Mouse (Mus musculus): ENCODE measurements around the gene Celsr1. TPM values are rescaled to one million over a fixed set of nuclear protein-coding genes. Genes with fewer than 3 reads are reported as not detected.
A peak's percentile ranks its signal among the peaks of the same experiment; 100 is the strongest.

Gene Celsr1
- polyA plus RNA-seq, 1 experiment from 2014 or later, result 1.1 TPM

DNA sequence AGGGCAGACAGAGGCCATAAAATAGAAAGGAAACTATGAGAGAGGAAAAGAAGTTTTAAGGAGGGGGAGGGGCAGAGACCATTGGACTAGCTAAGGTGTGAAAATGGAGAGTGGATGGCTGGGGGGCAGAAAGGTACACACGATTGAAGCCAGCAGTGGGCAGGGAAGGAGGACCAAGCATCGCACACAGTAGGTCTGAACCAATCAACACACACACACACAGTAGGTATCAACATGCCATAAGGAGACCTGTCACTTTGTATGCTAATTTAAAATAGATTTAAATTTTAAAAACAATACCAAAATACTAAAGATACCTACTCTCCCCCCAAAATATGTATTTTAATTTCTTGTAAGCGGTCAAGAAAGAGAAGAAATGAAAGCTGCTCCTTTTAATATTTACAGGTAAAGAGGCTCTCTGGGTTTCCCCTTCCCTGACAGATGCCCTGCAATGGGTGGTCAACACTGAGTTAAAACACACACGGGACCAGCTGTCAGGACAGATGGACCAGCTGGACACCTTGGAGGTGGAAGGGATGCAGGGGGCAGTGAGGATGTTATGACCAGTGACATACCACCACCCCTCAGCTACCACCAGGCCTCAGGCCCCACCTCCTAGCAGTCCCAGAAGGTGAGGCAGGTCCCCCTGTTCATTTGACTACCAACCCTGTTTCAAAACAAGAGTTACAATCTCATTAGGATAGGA is 34.9 kb downstream of the Celsr1 start:
- Histone ChIP-seq H3K4me2 (ENCODE audit: low read length) (no peak overlapping the region), H3K9ac (ENCODE audit: low read depth, low read length) (no peak overlapping the region), H3K36me3 (ENCODE audit: control insufficient read depth, insufficient read depth, low read length) (no peaks in the 10 kb centered on the region), H3K27me3 (ENCODE audit: control insufficient read depth, insufficient read depth, low read depth, low read length) (no peaks in the 10 kb centered on the region), H3K9me3 (replicated peaks; ENCODE audit: control insufficient read depth, low read length, poor library complexity, severe bottlenecking) (no peaks in the 10 kb centered on the region), H3K4me1 (ENCODE audit: control insufficient read depth, insufficient read depth, low read length) (peaks cover 25% of the 10 kb centered on the region), H3K4me3 (ENCODE audit: low read depth, low read length) (no peak overlapping the region), H3K27ac (ENCODE audit: low read length) (no peak overlapping the region)
- ATAC-seq, result no peak
- 82% methylated on average over 4 of the region's 4 CpGs for WGBS

DNA sequence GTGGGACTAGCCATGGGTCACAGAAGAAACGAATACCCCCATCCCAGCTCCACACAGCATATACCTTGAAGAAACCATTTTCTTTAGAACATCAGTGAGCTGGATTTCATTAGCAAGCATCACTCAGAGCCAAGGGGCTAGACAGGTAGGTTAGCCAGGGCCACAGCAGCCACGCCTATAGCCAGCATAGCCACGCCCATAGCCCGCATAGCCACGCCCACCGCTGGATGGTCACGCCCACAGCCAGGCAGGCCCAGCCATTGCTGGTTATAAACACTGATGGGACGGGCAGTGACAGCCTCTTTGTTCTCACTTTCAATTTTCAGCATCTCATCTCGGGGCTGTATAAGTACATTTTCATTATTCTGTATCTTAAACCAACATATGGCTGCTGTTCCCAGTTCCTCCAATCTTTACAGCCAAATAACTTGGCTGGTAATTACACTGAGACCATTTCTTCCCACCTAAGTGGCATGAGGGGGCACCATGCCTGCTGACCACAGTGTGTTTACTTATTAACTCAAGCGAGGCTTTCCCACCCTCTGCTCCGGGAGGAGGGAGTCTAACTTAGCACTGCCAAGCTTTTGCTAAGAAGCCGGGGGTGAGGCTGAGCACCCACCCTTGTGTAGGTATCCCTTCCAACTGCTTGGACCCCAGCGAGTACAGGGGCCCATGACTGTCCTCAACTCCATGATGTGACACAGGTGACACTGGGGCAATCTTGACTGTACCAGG is 37.4 kb downstream of the Celsr1 start:
- no peak overlapping the region for H3K9ac ChIP-seq (ENCODE audit: low read depth, low read length)
- 0 out of 2 replicates have a peak overlapping the region, but pooled peaks have one; percentile 11 for H3K27ac ChIP-seq (ENCODE audit: low read length)
- no peaks in the 10 kb centered on the region for H3K9me3 ChIP-seq (replicated peaks; ENCODE audit: control insufficient read depth, low read length, poor library complexity, severe bottlenecking)
- H3K27me3 ChIP-seq (ENCODE audit: control insufficient read depth, insufficient read depth, low read depth, low read length), result no peaks in the 10 kb centered on the region
- ATAC-seq, result no peak
- H3K4me2 ChIP-seq (ENCODE audit: low read length), result no peak overlapping the region
- no peak overlapping the region for H3K4me3 ChIP-seq (ENCODE audit: low read depth, low read length)
- peaks cover 24% of the 10 kb centered on the region for H3K4me1 ChIP-seq (ENCODE audit: control insufficient read depth, insufficient read depth, low read length)
- 48% methylated on average over 13 of the region's 13 CpGs for WGBS
- H3K36me3 ChIP-seq (ENCODE audit: control insufficient read depth, insufficient read depth, low read length), result no peaks in the 10 kb centered on the region

DNA sequence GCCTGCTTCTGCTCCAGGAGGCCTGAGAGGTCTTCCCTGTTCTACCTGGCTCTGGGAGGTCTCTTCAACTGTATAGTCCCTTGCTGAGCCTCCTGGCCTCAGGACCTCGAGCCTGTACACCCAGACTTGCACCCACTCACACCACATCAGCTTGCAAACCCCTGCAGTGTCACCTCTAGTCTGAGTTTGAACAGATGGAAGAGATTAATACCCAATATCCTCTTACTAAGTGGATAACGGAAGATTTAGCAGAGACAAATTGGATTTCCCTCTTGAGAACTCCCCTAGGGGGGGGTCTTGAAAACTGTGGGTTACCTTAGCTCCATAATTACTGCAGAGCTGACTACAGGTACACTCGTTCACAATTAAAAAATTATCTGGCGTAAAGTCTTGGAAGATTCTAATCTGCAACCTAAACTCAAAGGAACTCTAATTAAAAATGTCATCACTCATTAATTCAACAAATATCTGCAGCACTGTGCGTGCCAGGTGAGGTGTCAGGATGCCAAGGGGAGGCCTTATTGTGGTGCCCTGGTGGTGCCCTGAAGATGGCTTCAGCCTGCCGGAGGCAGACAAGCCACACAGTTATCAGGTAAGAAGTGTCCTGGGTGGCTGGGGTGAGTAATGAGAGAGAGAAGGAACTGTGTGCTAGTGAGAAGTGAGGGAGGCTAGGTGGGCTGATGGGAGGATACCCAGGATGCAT is 38.5 kb downstream of the Celsr1 start:
- Histone ChIP-seq H3K4me1 (ENCODE audit: control insufficient read depth, insufficient read depth, low read length) (peaks cover 14% of the 10 kb centered on the region), H3K9me3 (replicated peaks; ENCODE audit: control insufficient read depth, low read length, poor library complexity, severe bottlenecking) (no peaks in the 10 kb centered on the region), H3K9ac (ENCODE audit: low read depth, low read length) (no peak overlapping the region), H3K27me3 (ENCODE audit: control insufficient read depth, insufficient read depth, low read depth, low read length) (no peaks in the 10 kb centered on the region), H3K4me2 (ENCODE audit: low read length) (no peak overlapping the region), H3K4me3 (ENCODE audit: low read depth, low read length) (no peak overlapping the region), H3K36me3 (ENCODE audit: control insufficient read depth, insufficient read depth, low read length) (no peaks in the 10 kb centered on the region), H3K27ac (ENCODE audit: low read length) (0 out of 2 replicates have a peak overlapping the region, but pooled peaks have one; percentile 45)
- ATAC-seq, result no peak
- 67% methylated on average over 6 of the region's 6 CpGs for WGBS

DNA sequence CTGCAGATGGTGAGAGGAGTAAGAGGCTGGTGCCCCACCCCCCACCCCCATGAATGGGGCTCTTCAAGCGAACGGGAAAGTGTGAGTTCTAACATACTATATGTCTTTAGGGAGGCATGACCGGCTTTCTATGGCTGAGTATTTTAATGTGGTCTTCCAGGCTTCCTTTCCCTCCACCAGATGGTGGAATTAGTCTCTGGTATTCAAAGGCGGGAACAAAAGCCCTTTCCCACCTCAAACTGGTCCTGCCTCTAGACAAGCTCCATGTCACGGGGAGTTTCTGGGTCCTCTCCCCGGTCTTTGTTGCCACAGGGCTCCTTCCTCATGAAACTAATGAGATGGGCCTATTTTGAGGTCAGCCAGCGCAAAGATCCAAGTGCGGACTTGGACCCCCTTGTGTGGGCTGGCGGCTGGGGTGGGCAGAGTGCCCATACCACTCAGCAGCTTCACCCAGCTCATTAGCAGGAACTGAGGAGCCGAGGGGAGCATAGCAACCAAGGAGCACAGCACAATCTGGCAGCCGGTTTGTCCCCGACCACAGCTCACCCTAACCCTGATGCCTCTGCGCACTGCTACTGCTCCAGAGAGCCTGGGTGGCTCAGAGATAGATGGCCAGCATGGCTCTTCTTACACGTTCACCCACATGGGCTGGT is 39.5 kb downstream of the Celsr1 start:
- peak; percentile 69 for ATAC-seq
- H3K4me2 ChIP-seq (ENCODE audit: low read length), result no peak overlapping the region
- 24% methylated on average over 14 of the region's 14 CpGs for WGBS
- no peaks in the 10 kb centered on the region for H3K27me3 ChIP-seq (ENCODE audit: control insufficient read depth, insufficient read depth, low read depth, low read length)
- no peak overlapping the region for H3K4me3 ChIP-seq (ENCODE audit: low read depth, low read length)
- peaks cover 14% of the 10 kb centered on the region for H3K4me1 ChIP-seq (ENCODE audit: control insufficient read depth, insufficient read depth, low read length)
- H3K36me3 ChIP-seq (ENCODE audit: control insufficient read depth, insufficient read depth, low read length), result no peaks in the 10 kb centered on the region
- no peaks in the 10 kb centered on the region for H3K9me3 ChIP-seq (replicated peaks; ENCODE audit: control insufficient read depth, low read length, poor library complexity, severe bottlenecking)
- no peak overlapping the region for H3K9ac ChIP-seq (ENCODE audit: low read depth, low read length)
- H3K27ac ChIP-seq (ENCODE audit: low read length), result peak overlapping the region; percentile 45

DNA sequence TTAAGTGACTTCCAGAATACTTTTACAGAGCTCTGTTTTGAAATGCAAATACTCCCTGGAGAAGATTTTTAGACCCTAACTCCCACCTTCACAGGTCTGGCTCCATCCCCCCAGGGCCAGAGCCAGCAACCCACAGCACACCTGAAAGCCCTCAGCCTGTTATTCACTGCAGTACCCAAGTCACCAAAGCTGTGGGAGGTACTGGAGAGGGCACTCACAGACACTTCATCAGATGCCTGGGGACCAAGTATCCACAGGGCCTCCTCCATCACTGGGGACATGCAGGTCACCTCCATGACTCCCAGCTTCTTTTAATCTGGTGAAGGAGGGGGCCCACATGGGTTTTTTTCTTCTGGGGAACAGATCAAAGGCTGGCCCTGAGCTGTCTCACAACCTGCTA is 40.2 kb downstream of the Celsr1 start:
- Histone ChIP-seq H3K4me3 (ENCODE audit: low read depth, low read length) (no peak overlapping the region), H3K4me1 (ENCODE audit: control insufficient read depth, insufficient read depth, low read length) (peaks cover 14% of the 10 kb centered on the region), H3K4me2 (ENCODE audit: low read length) (no peak overlapping the region), H3K27ac (ENCODE audit: low read length) (0 out of 2 replicates have a peak overlapping the region, but pooled peaks have one; percentile 34), H3K9ac (ENCODE audit: low read depth, low read length) (no peak overlapping the region), H3K27me3 (ENCODE audit: control insufficient read depth, insufficient read depth, low read depth, low read length) (no peaks in the 10 kb centered on the region), H3K9me3 (replicated peaks; ENCODE audit: control insufficient read depth, low read length, poor library complexity, severe bottlenecking) (no peaks in the 10 kb centered on the region), H3K36me3 (ENCODE audit: control insufficient read depth, insufficient read depth, low read length) (no peaks in the 10 kb centered on the region)
- no peak for ATAC-seq

DNA sequence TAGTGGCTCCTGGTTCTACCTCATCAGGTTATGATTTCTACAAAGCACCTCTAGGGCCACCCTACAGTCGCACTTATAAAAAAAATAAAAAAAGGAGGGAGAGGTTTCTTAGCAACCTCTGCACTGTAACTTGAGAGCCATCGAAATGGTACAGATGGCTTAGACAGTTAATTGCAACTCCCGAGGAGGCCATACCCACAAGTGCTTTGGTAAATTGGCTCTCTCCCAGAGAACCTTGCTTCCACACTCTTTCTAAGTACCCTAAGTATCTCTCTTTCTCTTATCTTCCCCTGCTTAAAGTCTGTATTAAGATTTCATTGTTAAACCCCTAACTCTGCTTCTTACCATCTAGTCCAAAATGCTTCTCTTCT is 41.5 kb downstream of the Celsr1 start:
- no peak overlapping the region for H3K27ac ChIP-seq (ENCODE audit: low read length)
- H3K27me3 ChIP-seq (ENCODE audit: control insufficient read depth, insufficient read depth, low read depth, low read length), result no peaks in the 10 kb centered on the region
- H3K9ac ChIP-seq (ENCODE audit: low read depth, low read length), result no peak overlapping the region
- no peaks in the 10 kb centered on the region for H3K9me3 ChIP-seq (replicated peaks; ENCODE audit: control insufficient read depth, low read length, poor library complexity, severe bottlenecking)
- H3K36me3 ChIP-seq (ENCODE audit: control insufficient read depth, insufficient read depth, low read length), result no peaks in the 10 kb centered on the region
- no peak overlapping the region for H3K4me2 ChIP-seq (ENCODE audit: low read length)
- ATAC-seq, result no peak
- H3K4me3 ChIP-seq (ENCODE audit: low read depth, low read length), result no peak overlapping the region
- WGBS, result 36% methylated on average over 3 of the region's 3 CpGs
- peaks cover 14% of the 10 kb centered on the region for H3K4me1 ChIP-seq (ENCODE audit: control insufficient read depth, insufficient read depth, low read length)

DNA sequence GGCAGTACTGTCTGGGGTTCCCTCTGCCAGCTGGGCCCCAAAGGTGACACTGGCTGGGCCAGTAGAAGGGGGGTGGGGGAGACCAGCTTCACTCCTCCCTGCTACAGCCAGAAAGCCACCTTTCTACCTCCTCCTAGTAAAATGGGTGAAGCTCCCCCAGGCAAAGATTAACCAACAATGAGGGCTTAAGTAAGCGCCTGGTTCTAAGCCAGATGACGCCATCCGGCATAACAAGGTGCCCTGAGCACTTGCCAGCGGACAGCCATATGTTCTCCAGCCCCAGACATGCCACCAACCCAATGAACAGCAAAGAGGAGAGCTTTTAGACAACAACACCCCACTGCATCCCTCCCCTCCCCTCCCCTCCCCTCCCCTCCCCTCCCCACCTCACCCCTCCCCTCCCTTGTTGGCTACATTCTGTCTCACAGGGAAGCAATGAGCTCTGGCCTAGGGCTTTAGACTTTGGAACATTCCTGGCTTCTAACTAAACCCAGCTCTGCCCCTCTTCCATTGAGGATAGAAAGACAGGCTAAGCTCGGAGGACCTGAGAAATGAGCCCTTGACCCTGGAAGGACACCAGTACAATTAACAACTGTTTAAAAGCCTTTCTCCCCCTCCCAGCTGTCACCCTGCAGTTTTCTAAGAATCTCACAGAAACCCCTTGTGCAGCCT is 42.0 kb downstream of the Celsr1 start:
- Histone ChIP-seq H3K4me1 (ENCODE audit: control insufficient read depth, insufficient read depth, low read length) (peaks cover 14% of the 10 kb centered on the region), H3K36me3 (ENCODE audit: control insufficient read depth, insufficient read depth, low read length) (no peaks in the 10 kb centered on the region), H3K27ac (ENCODE audit: low read length) (peak overlapping the region; percentile 29; the same call in 1 of the 2 replicates), H3K9me3 (replicated peaks; ENCODE audit: control insufficient read depth, low read length, poor library complexity, severe bottlenecking) (no peaks in the 10 kb centered on the region), H3K27me3 (ENCODE audit: control insufficient read depth, insufficient read depth, low read depth, low read length) (no peaks in the 10 kb centered on the region), H3K4me3 (ENCODE audit: low read depth, low read length) (no peak overlapping the region), H3K4me2 (ENCODE audit: low read length) (no peak overlapping the region), H3K9ac (ENCODE audit: low read depth, low read length) (no peak overlapping the region)
- WGBS, result 39% methylated on average over 5 of the region's 5 CpGs
- no peak for ATAC-seq

DNA sequence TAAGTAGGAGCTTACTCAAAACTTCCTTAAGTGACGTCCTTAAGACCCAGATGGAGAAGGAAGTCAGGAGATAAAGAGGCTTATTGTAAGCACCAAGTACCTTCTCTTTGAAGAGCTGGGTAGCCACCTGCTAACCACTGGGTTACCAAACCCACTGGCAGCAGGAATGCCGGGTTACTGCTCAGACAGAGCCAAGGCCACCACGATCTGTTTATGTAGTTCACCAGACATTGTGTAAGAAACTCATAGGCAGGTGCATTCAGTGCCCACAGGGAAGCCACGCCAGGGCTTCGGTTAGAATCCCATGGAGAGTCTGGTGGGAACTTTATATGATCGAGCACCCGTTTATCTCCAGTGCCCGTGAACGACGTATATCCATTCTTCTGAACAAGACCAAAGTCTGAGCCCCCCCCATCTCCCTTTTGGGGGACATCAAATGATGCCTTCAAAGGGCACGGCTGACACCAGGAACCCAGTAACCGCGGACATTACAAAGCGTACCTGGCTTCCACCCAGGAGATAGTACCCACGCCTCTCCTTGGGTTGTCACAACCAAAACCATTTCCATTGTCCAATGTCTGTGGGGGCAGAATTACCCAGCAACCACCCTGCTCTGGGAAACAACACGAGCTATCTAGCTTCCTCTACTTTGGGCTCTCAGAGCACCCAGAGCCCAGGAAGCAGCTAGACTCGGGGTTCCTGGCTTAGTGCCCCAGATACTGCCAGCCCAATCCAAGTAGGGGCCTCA is 42.7 kb downstream of the Celsr1 start:
- peaks cover 12% of the 10 kb centered on the region; the same call in 1 of the 2 replicates for H3K4me1 ChIP-seq (ENCODE audit: control insufficient read depth, insufficient read depth, low read length)
- H3K27me3 ChIP-seq (ENCODE audit: control insufficient read depth, insufficient read depth, low read depth, low read length), result no peaks in the 10 kb centered on the region
- peak overlapping the region; percentile 29; the same call in 1 of the 2 replicates for H3K27ac ChIP-seq (ENCODE audit: low read length)
- H3K36me3 ChIP-seq (ENCODE audit: control insufficient read depth, insufficient read depth, low read length), result no peaks in the 10 kb centered on the region
- no peaks in the 10 kb centered on the region for H3K9me3 ChIP-seq (replicated peaks; ENCODE audit: control insufficient read depth, low read length, poor library complexity, severe bottlenecking)
- no peak for ATAC-seq
- H3K4me2 ChIP-seq (ENCODE audit: low read length), result no peak overlapping the region
- no peak overlapping the region for H3K9ac ChIP-seq (ENCODE audit: low read depth, low read length)
- WGBS, result 89% methylated on average over 17 of the region's 17 CpGs
- H3K4me3 ChIP-seq (ENCODE audit: low read depth, low read length), result no peak overlapping the region
